Mouse (Mus musculus) heart, postnatal 0 days (tissue): Measurements from ENCODE around the gene Nanos3.

ENCODE experiments used
- CTCF ChIP-seq: IDR thresholded peaks from 2 replicates; pipeline ENCODE4 v1.5.1; 2016; ENCODE audit warnings: antibody characterized with exemption, control low read depth, low read depth
- EP300 ChIP-seq: IDR thresholded peaks from 2 replicates; pipeline ENCODE4 v1.6.1; 2016; ENCODE audit warnings: antibody characterized with exemption, low read depth

GRCm38 (mm10) chr8:84182833-84183232, 2.2 kb downstream of the Nanos3 start:
- no peak for TF ChIP-seq CTCF
- TF ChIP-seq EP300, result no peak
